ENCODE assay signal across 8 mouse cellular contexts in the genomic region with DNA sequence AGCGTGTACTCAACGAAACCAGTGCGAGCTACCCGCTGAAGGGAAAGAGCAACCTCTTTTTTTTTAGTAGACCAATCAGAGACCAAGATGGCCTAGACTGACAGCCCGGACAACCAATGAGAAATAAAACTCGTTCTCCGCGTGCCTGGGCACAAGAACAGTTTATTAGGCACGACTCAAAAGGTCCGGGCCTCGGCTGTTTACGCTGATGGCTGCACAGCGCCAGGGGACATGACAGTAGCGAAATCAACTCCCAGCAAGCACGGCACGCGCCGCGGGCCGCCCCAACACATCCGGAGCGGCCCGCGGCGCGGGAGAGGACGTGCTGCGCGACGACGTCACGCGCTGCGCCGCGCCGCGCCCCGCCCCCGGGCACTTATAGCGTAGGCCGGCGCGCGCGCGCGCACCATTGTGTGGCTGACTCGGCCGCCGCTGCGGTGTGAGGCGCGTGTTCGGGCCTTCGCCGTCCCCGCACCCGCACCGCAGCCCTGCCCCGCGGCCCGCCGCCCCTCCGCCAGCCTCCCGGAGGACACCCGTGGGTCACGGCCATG. TPM values are rescaled to one million over a fixed set of nuclear protein-coding genes. Genes with fewer than 3 reads are reported as not detected.
DNase-seq lines count a peak whose midpoint lies in the region; ATAC-seq and TF ChIP-seq lines count a peak whose summit lies in the region.

A gene (plus strand): TSS at position 406 of the 551 bp plus-strand sequence.

- peak; percentile 93 for ATAC-seq in forebrain, embryonic 15.5 days (replicated peaks)
- ATAC-seq in neutrophil, adult 5-6 weeks (ENCODE audit: extremely low read depth, insufficient number of reproducible peaks, low FRiP score, poor library complexity, severe bottlenecking): peak; percentile 78

- DNase-seq in ES-CJ7 (ENCODE audit: low read depth, low spot score): peak; percentile 93
- DNase-seq in cerebellum, adult 11-12 months: peak; percentile 90
- peak; percentile 83 for DNase-seq in heart, postnatal 25 days (ENCODE audit: low spot score)
- peak; percentile 83 to 95 for DNase-seq in layer of hippocampus, adult 18-20 months (ENCODE audit: low spot score in 2 of 2)
- peak; percentile 83 for DNase-seq in lung, adult 2 months
- DNase-seq in thymus, adult 18-20 months: peak; percentile 67 to 81

- peaks cover 20% of the 10 kb centered on the region for H3K4me1 ChIP-seq in forebrain, embryonic 15.5 days
- peaks cover 4% of the 10 kb centered on the region; the same call in 1 of the 2 replicates for H3K4me1 ChIP-seq in lung, adult 2 months (ENCODE audit: control insufficient read depth, insufficient read depth, low read length)

- WGBS in forebrain, embryonic 15.5 days: under 1% methylated on average over 56 of the region's 68 CpGs
- under 1% methylated on average over 67 of the region's 68 CpGs for WGBS in lung, adult 2 months

- peak within 1 kb of the TSS; percentile 98 for H3K4me3 ChIP-seq in forebrain, embryonic 15.5 days
- H3K4me3 ChIP-seq in lung, adult 2 months (replicated peaks; ENCODE audit: extremely low read depth, low read depth, low read length): peak within 1 kb of the TSS; percentile 95

- H3K27me3 ChIP-seq in forebrain, embryonic 15.5 days: no peaks in the 10 kb centered on the region

- peak; percentile 86 for TF ChIP-seq POLR2A in lung, adult 2 months (IDR thresholded peaks at IDR 0.05; ENCODE audit: borderline replicate concordance, extremely low read depth, low read depth, low read length)

- peak within 1 kb of the TSS; percentile 100 for H3K9ac ChIP-seq in forebrain, embryonic 15.5 days (replicated peaks)

- peak within 1 kb of the TSS; percentile 79 for H3K4me2 ChIP-seq in forebrain, embryonic 15.5 days (replicated peaks)

- intact Hi-C loops in heart, postnatal 25 days (cut with DNase I): loop anchor here (5.0 kb wide), 1 partner anchor 86 kb away; a partner anchor contains a TSS

- no peak for TF ChIP-seq CTCF in lung, adult 2 months (IDR thresholded peaks at IDR 0.05; ENCODE audit: insufficient read depth, low read length)

- no peaks in the 10 kb centered on the region for H3K9me3 ChIP-seq in forebrain, embryonic 15.5 days

- H3K36me3 ChIP-seq in forebrain, embryonic 15.5 days: peaks cover 33% of the 10 kb centered on the region

- H3K27ac ChIP-seq in forebrain, embryonic 15.5 days (replicated peaks): peak within 1 kb of the TSS; percentile 98

RNA-seq across cellular contexts. Expression of the gene that starts here (rescaled TPM):
- 172 and 180 TPM in 2 replicates for polyA plus RNA-seq in forebrain, embryonic 15.5 days (2015; fragmentation: Nextera tagmentation; extraction: Ambion mirVana)
- 10 to 100 TPM; 63.7 to 70.7 TPM for total RNA-seq in heart, postnatal 25 days (2021)
- total RNA-seq in layer of hippocampus, adult 18-20 months (2021): 100 to 1,000 TPM in 1 of 2 experiments, 10 to 100 TPM in 1; 95.9 to 102 TPM
- polyA plus RNA-seq in lung, adult 2 months (2012; rRNA removed): 75.3 and 87.2 TPM in 2 replicates
- total RNA-seq in neutrophil, adult 5-6 weeks (2017): 205 and 208 TPM in 2 replicates

Comparison
In these comparisons a context has a peak if more than half of its experiments do, and no peak if none do; other contexts are left out.
1. Peak in every context shown above with its lines: DNase-seq, ATAC-seq, H3K4me3 ChIP-seq and H3K27ac ChIP-seq.